Mouse (Mus musculus): ENCODE measurements around the gene Gm10220.
"Not testable (repeated sequence)": the region's sequence is repeated elsewhere in the genome, so short reads cannot be mapped to it uniquely, and the experiment has no call there.

Gene Gm10220

GRCm38 (mm10) chr5:26121321-26121720, at the start of gene Gm10220:
Gm10220 (minus strand) TSS chr5:26121421.
- not testable (repeated sequence) for DNase-seq

GRCm38 (mm10) chr5:26169855-26170254, 48.6 kb upstream of the Gm10220 start:
- no peak for DNase-seq

GRCm38 (mm10) chr5:26165791-26166165, 44.6 kb upstream of the Gm10220 start:
- no peak for DNase-seq

- DNase-seq, result no peak
Measured at GRCm38 (mm10) chr5:26165036-26165790, 44.0 kb upstream of the Gm10220 start.

GRCm38 (mm10) chr5:26157396-26158170, 36.4 kb upstream of the Gm10220 start:
- DNase-seq, result no peak

- no peak for DNase-seq
Measured at GRCm38 (mm10) chr5:26142891-26143290, 21.7 kb upstream of the Gm10220 start.

- DNase-seq, result not testable (repeated sequence)
Measured at GRCm38 (mm10) chr5:26105262-26105661, 16.0 kb downstream of the Gm10220 start, which contains the start of gene 5031410I06Rik. 5031410I06Rik (minus strand) TSS chr5:26105362.

GRCm38 (mm10) chr5:26089191-26089590, 32.0 kb downstream of the Gm10220 start, which contains the start of gene Gm10471:
Gm10471 (minus strand) TSS chr5:26089291.
- not testable (repeated sequence) for DNase-seq

GRCm38 (mm10) chr5:26079023-26079422, 42.2 kb downstream of the Gm10220 start:
- not testable (repeated sequence) for DNase-seq

GRCm38 (mm10) chr5:26070716-26071115, 50.5 kb downstream of the Gm10220 start:
- no peak for DNase-seq

Measured in thymus, adult 18-20 months (tissue).